Mouse (Mus musculus): Measurements from ENCODE around the gene Rorb. TPM values are rescaled to one million over a fixed set of nuclear protein-coding genes. Genes with fewer than 3 reads are reported as not detected.

Gene Rorb
- not detected in 2 replicates for polyA plus RNA-seq (2012; rRNA removed)

GRCm38 (mm10) chr19:19110793-19111427 is at the start of gene Rorb:
TSS of gene Rorb (minus strand) at chr19:19111196.

